ENCODE assay signal across 8 mouse cellular contexts in genomic region chr19:9134746-9135511, GRCm38 (mm10). TPM values are rescaled to one million over a fixed set of nuclear protein-coding genes. Genes with fewer than 3 reads are reported as not detected.
DNase-seq lines count a peak whose midpoint lies in the region; ATAC-seq and TF ChIP-seq lines count a peak whose summit lies in the region.

No protein-coding gene starts in this region.

- H3K9ac ChIP-seq in forebrain, embryonic 13.5 days: peak overlapping the region; percentile 79
- peak overlapping the region; percentile 54 for H3K9ac ChIP-seq in intestine, postnatal 0 days (ENCODE audit: low read depth, low read length)
- peak overlapping the region; percentile 77 for H3K9ac ChIP-seq in lung, embryonic 14.5 days

- peak overlapping the region; percentile 90 for H3K4me2 ChIP-seq in forebrain, embryonic 13.5 days
- peak overlapping the region; percentile 100 for H3K4me2 ChIP-seq in intestine, postnatal 0 days (replicated peaks; ENCODE audit: low read depth)
- H3K4me2 ChIP-seq in lung, embryonic 14.5 days: peak overlapping the region; percentile 92

- 1% methylated on average over 33 of the region's 37 CpGs for WGBS in forebrain, embryonic 13.5 days
- 1% methylated on average over 36 of the region's 37 CpGs for WGBS in intestine, postnatal 0 days
- WGBS in lung, embryonic 14.5 days: 1% methylated on average over 34 of the region's 37 CpGs
- under 1% methylated on average over 36 of the region's 37 CpGs for WGBS in olfactory bulb, adult 2 months

- no peaks in the 10 kb centered on the region for H3K9me3 ChIP-seq in forebrain, embryonic 13.5 days (replicated peaks)
- no peaks in the 10 kb centered on the region for H3K9me3 ChIP-seq in intestine, postnatal 0 days (ENCODE audit: control insufficient read depth)
- H3K9me3 ChIP-seq in lung, embryonic 14.5 days (ENCODE audit: low read depth, low read length): no peaks in the 10 kb centered on the region

- no peak for TF ChIP-seq POLR2A in olfactory bulb, adult 2 months (IDR thresholded peaks at IDR 0.05; ENCODE audit: insufficient read depth, low read depth, low read length)

- H3K27me3 ChIP-seq in forebrain, embryonic 13.5 days: no peaks in the 10 kb centered on the region
- no peaks in the 10 kb centered on the region for H3K27me3 ChIP-seq in intestine, postnatal 0 days (replicated peaks; ENCODE audit: control insufficient read depth, insufficient read depth, low read length)
- no peaks in the 10 kb centered on the region for H3K27me3 ChIP-seq in lung, embryonic 14.5 days (ENCODE audit: insufficient read depth, low read length)

- H3K27ac ChIP-seq in forebrain, embryonic 13.5 days: no peak overlapping the region; the same call in 1 of the 2 replicates
- no peak overlapping the region for H3K27ac ChIP-seq in intestine, postnatal 0 days (ENCODE audit: low read depth, low read length)
- H3K27ac ChIP-seq in lung, embryonic 14.5 days (ENCODE audit: low read depth): no peak overlapping the region
- H3K27ac ChIP-seq in olfactory bulb, adult 2 months (ENCODE audit: insufficient read depth, low read depth, low read length): peak overlapping the region; percentile 54

- TF ChIP-seq CTCF in intestine, postnatal 0 days (IDR thresholded peaks at IDR 0.05; ENCODE audit: low read depth): no peak
- no peak for TF ChIP-seq CTCF in lung, embryonic 14.5 days (IDR thresholded peaks at IDR 0.05; ENCODE audit: low read depth)
- no peak for TF ChIP-seq CTCF in olfactory bulb, adult 2 months (IDR thresholded peaks at IDR 0.05; ENCODE audit: insufficient read depth, low read depth, low read length)

- peaks cover 21% of the 10 kb centered on the region for H3K4me1 ChIP-seq in forebrain, embryonic 13.5 days
- no peaks in the 10 kb centered on the region for H3K4me1 ChIP-seq in intestine, postnatal 0 days (replicated peaks; ENCODE audit: control insufficient read depth, insufficient read depth, low read length)
- H3K4me1 ChIP-seq in lung, embryonic 14.5 days (ENCODE audit: insufficient read depth): no peaks in the 10 kb centered on the region
- H3K4me1 ChIP-seq in olfactory bulb, adult 2 months (ENCODE audit: control insufficient read depth, insufficient read depth, low read length): 0 out of 2 replicates have a peak, but pooled peaks cover 2% of the 10 kb centered on the region

- H3K36me3 ChIP-seq in forebrain, embryonic 13.5 days (ENCODE audit: poor library complexity, severe bottlenecking): no peaks in the 10 kb centered on the region
- no peaks in the 10 kb centered on the region for H3K36me3 ChIP-seq in intestine, postnatal 0 days (ENCODE audit: control insufficient read depth, insufficient read depth)
- no peaks in the 10 kb centered on the region for H3K36me3 ChIP-seq in lung, embryonic 14.5 days (ENCODE audit: insufficient read depth)

- peak; percentile 42; the same call in 1 of the 2 replicates for ATAC-seq in cerebellum, adult (ENCODE audit: insufficient number of reproducible peaks, low FRiP score, low TSS enrichment)
- peak; percentile 82 for ATAC-seq in forebrain, embryonic 13.5 days
- ATAC-seq in intestine, postnatal 0 days: peak; percentile 41
- ATAC-seq in lung, embryonic 14.5 days (ENCODE audit: insufficient read depth): peak; percentile 78

- peak overlapping the region; percentile 76 for H3K4me3 ChIP-seq in forebrain, embryonic 13.5 days
- H3K4me3 ChIP-seq in intestine, postnatal 0 days (ENCODE audit: low read depth, low read length): peak overlapping the region; percentile 72
- H3K4me3 ChIP-seq in lung, embryonic 14.5 days (ENCODE audit: low read depth, low read length): peak overlapping the region; percentile 71
- peak overlapping the region; percentile 69 for H3K4me3 ChIP-seq in olfactory bulb, adult 2 months (ENCODE audit: insufficient read depth, low read depth, low read length)

- DNase-seq in left cerebral cortex, postnatal 14 days (ENCODE audit: low spot score in 2 of 2): peak; percentile 33 to 45
- DNase-seq in left cerebral cortex, adult 8-10 months (ENCODE audit: low spot score in 2 of 2): no peak
- peak; percentile 40 for DNase-seq in lung, embryonic 14.5 days
- no peak for DNase-seq in adipocyte (ENCODE audit: low spot score)

- intact Hi-C loops in left cerebral cortex, postnatal 14 days (cut with DNase I): no loop called here

RNA-seq across cellular contexts. Expression of gene Asrgl1, which starts 0.5 kb away (rescaled TPM):
- 100 to 1,000 TPM; 101 to 139 TPM for total RNA-seq in left cerebral cortex, postnatal 14 days (2021)
- total RNA-seq in left cerebral cortex, adult 8-10 months (2022): 100 to 1,000 TPM; 131 to 150 (median 138) TPM
- polyA plus RNA-seq in forebrain, embryonic 13.5 days (2015; fragmentation: Nextera tagmentation; extraction: Ambion mirVana): 28.7 and 29.4 TPM in 2 replicates
- polyA plus RNA-seq in intestine, postnatal 0 days (2015; fragmentation: Nextera tagmentation; extraction: Ambion mirVana): 2.5 and 3.2 TPM in 2 replicates
- polyA plus RNA-seq in lung, embryonic 14.5 days (2014; fragmentation: Nextera tagmentation; extraction: Ambion mirVana): 13.9 and 15.0 TPM in 2 replicates
- polyA plus RNA-seq in olfactory bulb, adult 2 months (2012; ENCODE audit: insufficient read depth, insufficient read length, low replicate concordance, missing spikeins): 72.4 TPM in 1 of 2 replicates, not detected in the other

RNA-seq across cellular contexts. Expression of gene Scgb1a1, which starts 47.2 kb away (rescaled TPM):
- total RNA-seq in left cerebral cortex, postnatal 14 days (2021): not detected
- not detected for total RNA-seq in left cerebral cortex, adult 8-10 months (2022)
- not detected in 2 replicates for polyA plus RNA-seq in forebrain, embryonic 13.5 days (2015; fragmentation: Nextera tagmentation; extraction: Ambion mirVana)
- not detected in 2 replicates for polyA plus RNA-seq in intestine, postnatal 0 days (2015; fragmentation: Nextera tagmentation; extraction: Ambion mirVana)
- not detected in 2 replicates for polyA plus RNA-seq in lung, embryonic 14.5 days (2014; fragmentation: Nextera tagmentation; extraction: Ambion mirVana)
- not detected in 2 replicates for polyA plus RNA-seq in olfactory bulb, adult 2 months (2012; ENCODE audit: insufficient read depth, insufficient read length, low replicate concordance, missing spikeins)

Comparison
In these comparisons a context has a peak if more than half of its experiments do, and no peak if none do; other contexts are left out.
1. DNase-seq: peak in left cerebral cortex, postnatal 14 days (2 of 2) and lung, embryonic 14.5 days (single experiment); none in left cerebral cortex, adult 8-10 months (0 of 2) and adipocyte (single experiment).
2. Peak in every context shown above with its lines, with median percentiles within 50 percentile points of each other: ATAC-seq, H3K4me2 ChIP-seq, H3K4me3 ChIP-seq and H3K9ac ChIP-seq.